Mouse (Mus musculus) gastrocnemius, postnatal 10 days (tissue): ENCODE measurements around the gene Fbxo7. TPM values are rescaled to one million over a fixed set of nuclear protein-coding genes. Genes with fewer than 3 reads are reported as not detected.
"Not testable (repeated sequence)": the region's sequence is repeated elsewhere in the genome, so short reads cannot be mapped to it uniquely, and the experiment has no call there.

ENCODE experiments used
- DNase-seq: peaks from one replicate; pipeline ENCODE4 v3.0.0; 2021; ENCODE audit warnings: mixed read lengths
- long read RNA-seq, 2 experiments: library from polyadenylated mRNA; stranded (forward); transcript quantifications; one replicate each; pipeline ENCODE4 v2.0.0; 2021
- total RNA-seq, 2 experiments: library from RNA; stranded (reverse); gene quantifications; 2 replicates each; pipeline ENCODE4 v1.2.3; 2021

Fbxo7 gene
- 10 to 100 TPM in 1 of 2 experiments, 1 to 10 TPM in 1; 9.5 to 10.7 TPM for total RNA-seq
- long read RNA-seq, experiment 1, full-length matches to known transcripts: 11 of 12 reads
- long read RNA-seq, experiment 1, partial matches to known transcripts: 0 of 12 reads
- long read RNA-seq, experiment 1, other reads (novel, unspliced or antisense): 1 of 12 reads
- long read RNA-seq, experiment 2, full-length matches to known transcripts: 18 of 21 reads
- long read RNA-seq, experiment 2, partial matches to known transcripts: 1 of 21 reads
- long read RNA-seq, experiment 2, other reads (novel, unspliced or antisense): 2 of 21 reads

- DNase-seq: peak; percentile 91
These were observed at the start of gene Fbxo7 for GRCm38 (mm10) chr10:86021749-86022473. Fbxo7 (plus strand) TSS chr10:86021972.

GRCm38 (mm10) chr10:85972915-85973314 is 48.9 kb upstream of the Fbxo7 start:
- no peak for DNase-seq

- DNase-seq: no peak
These were observed 32.2 kb upstream of the Fbxo7 start for GRCm38 (mm10) chr10:85989412-85990115.

- DNase-seq: no peak
These were observed 29.4 kb upstream of the Fbxo7 start for GRCm38 (mm10) chr10:85992412-85992811.

- DNase-seq: no peak
These were observed 27.9 kb upstream of the Fbxo7 start for GRCm38 (mm10) chr10:85993836-85994235.

- no peak for DNase-seq
These were observed 27.1 kb upstream of the Fbxo7 start for GRCm38 (mm10) chr10:85994543-85995104.

GRCm38 (mm10) chr10:86000447-86000846 is 21.3 kb upstream of the Fbxo7 start:
- no peak for DNase-seq

- DNase-seq: no peak
These were observed 15.3 kb upstream of the Fbxo7 start for GRCm38 (mm10) chr10:86006455-86006854.

GRCm38 (mm10) chr10:86009688-86010087 is 12.1 kb upstream of the Fbxo7 start:
- DNase-seq: no peak

GRCm38 (mm10) chr10:86010636-86011035 is 11.1 kb upstream of the Fbxo7 start:
- no peak for DNase-seq

- no peak for DNase-seq
These were observed 10.6 kb upstream of the Fbxo7 start for GRCm38 (mm10) chr10:86011172-86011571.

- no peak for DNase-seq
These were observed 10.0 kb upstream of the Fbxo7 start, which contains the start of gene Bpifc for GRCm38 (mm10) chr10:86011781-86012180. Bpifc (minus strand) TSS chr10:86011895.

GRCm38 (mm10) chr10:86017781-86018180 is 4.0 kb upstream of the Fbxo7 start:
- no peak for DNase-seq

GRCm38 (mm10) chr10:86018813-86019212 is 3.0 kb upstream of the Fbxo7 start:
- DNase-seq: no peak

GRCm38 (mm10) chr10:86021408-86021748 is 394 bp upstream of the Fbxo7 start:
- no peak for DNase-seq

GRCm38 (mm10) chr10:86022474-86022816 is 673 bp downstream of the Fbxo7 start:
- no peak for DNase-seq

- no peak for DNase-seq
These were observed 1.4 kb downstream of the Fbxo7 start for GRCm38 (mm10) chr10:86023149-86023548.

- no peak for DNase-seq
These were observed 4.1 kb downstream of the Fbxo7 start for GRCm38 (mm10) chr10:86025906-86026305.

- no peak for DNase-seq
These were observed 4.6 kb downstream of the Fbxo7 start for GRCm38 (mm10) chr10:86026354-86026753.

GRCm38 (mm10) chr10:86026807-86027206 is 5.0 kb downstream of the Fbxo7 start:
- DNase-seq: not testable (repeated sequence)

- no peak for DNase-seq
These were observed 9.0 kb downstream of the Fbxo7 start for GRCm38 (mm10) chr10:86030743-86031142.

- DNase-seq: no peak
These were observed 10.7 kb downstream of the Fbxo7 start for GRCm38 (mm10) chr10:86032517-86032916.
